Mouse (Mus musculus) forebrain, postnatal 0 days (tissue): ENCODE results near the gene Extl2. TPM values are rescaled to one million over a fixed set of nuclear protein-coding genes. Genes with fewer than 3 reads are reported as not detected.
A peak's percentile ranks its signal among the peaks of the same experiment; 100 is the strongest.

Experiments used
- ATAC-seq: fragments of 200-750 bp; cut with Nextera tagmentation; 2 replicates; pipeline ENCODE4 v1.8.0; 2017; ENCODE audit warnings: mild to moderate bottlenecking, moderate library complexity
- DNase-seq: peaks from one replicate; pipeline ENCODE4 v3.0.0-alpha.2; 2015
- H3K27ac ChIP-seq: fragments of 300-500 bp; sonication (generic); 2 replicates; pipeline ENCODE4 v1.5.1; 2014; ENCODE audit warnings: low read depth, mild to moderate bottlenecking, antibody characterized with exemption, low read length, moderate library complexity, mixed read lengths
- H3K27me3 ChIP-seq: fragments of 300-500 bp; sonication (generic); 2 replicates; pipeline ENCODE4 v1.6.1; 2014; ENCODE audit warnings: mild to moderate bottlenecking, low read length, mixed read lengths; ENCODE audit not compliant: insufficient read depth
- H3K36me3 ChIP-seq: fragments of 300-500 bp; sonication (generic); 2 replicates; pipeline ENCODE4 v1.6.1; 2014; ENCODE audit warnings: mild to moderate bottlenecking, moderate library complexity; ENCODE audit not compliant: insufficient read depth
- H3K4me1 ChIP-seq: fragments of 300-500 bp; sonication (generic); 2 replicates; pipeline ENCODE4 v1.6.1; 2014; ENCODE audit warnings: antibody characterized with exemption; ENCODE audit not compliant: insufficient read depth
- H3K4me2 ChIP-seq: fragments of 300-500 bp; sonication (generic); 2 replicates; pipeline ENCODE4 v1.6.1; 2014; ENCODE audit warnings: low read depth, mild to moderate bottlenecking, moderate library complexity
- H3K4me3 ChIP-seq: fragments of 300-500 bp; sonication (generic); 2 replicates; pipeline ENCODE4 v1.5.1; 2014; ENCODE audit warnings: low read depth, low read length, mixed read lengths
- H3K9ac ChIP-seq: fragments of 300-500 bp; sonication (generic); 2 replicates; pipeline ENCODE4 v1.6.1; 2014; ENCODE audit warnings: mild to moderate bottlenecking
- H3K9me3 ChIP-seq: fragments of 300-500 bp; sonication (generic); 2 replicates; pipeline ENCODE4 v1.6.1; 2016; ENCODE audit warnings: low read length
- CTCF ChIP-seq: sonication (generic); IDR thresholded peaks from 2 replicates; pipeline ENCODE4 v1.5.1; 2016; ENCODE audit warnings: antibody characterized with exemption, control low read depth, low read depth
- WGBS: fragments of 180-500 bp; shearing (Covaris S2); extraction: QIAGEN DNeasy Blood & Tissue Kit; methylation state at CpG from one replicate; pipeline ENCODE4 v1.1.7; 2014; 5-methylcytosine and 5-hydroxymethylcytosine counted together
- polyA plus RNA-seq: library from polyadenylated mRNA; unstranded; fragments of >200 nt; fragmentation: Nextera tagmentation; extraction: Ambion mirVana; gene quantifications from 2 replicates; pipeline ENCODE4 v1.2.1, GENCODE M21; 2015
- total RNA-seq: library from RNA; depleted of rRNA; stranded (reverse); fragments of >200 nt; gene quantifications from 2 replicates; pipeline ENCODE4 v1.2.3, GENCODE M21; 2014

The Extl2 gene
- total and polyA plus RNA-seq, 2 experiments from 2014 or later = 33.5 to 38.3 TPM

- ATAC-seq = no peak
- 93% methylated on average over 20 of the region's 20 CpGs for WGBS
- no peaks in the 10 kb centered on the region for H3K4me1 ChIP-seq
- no peak overlapping the region for H3K4me2 ChIP-seq
- H3K36me3 ChIP-seq = peaks cover 34% of the 10 kb centered on the region
- no peak for DNase-seq
- H3K27ac ChIP-seq = no peak overlapping the region
- H3K27me3 ChIP-seq = no peaks in the 10 kb centered on the region
- no peak for TF ChIP-seq CTCF
- H3K9ac ChIP-seq = no peak overlapping the region
- H3K9me3 ChIP-seq = no peaks in the 10 kb centered on the region
- no peak overlapping the region for H3K4me3 ChIP-seq
These were observed 36.0 kb upstream of the Extl2 start for GRCm38 (mm10) chr3:115971045-115971785.

GRCm38 (mm10) chr3:115971891-115972646 is 35.2 kb upstream of the Extl2 start:
- no peak overlapping the region for H3K4me2 ChIP-seq
- DNase-seq = no peak
- WGBS = 93% methylated on average over 14 of the region's 14 CpGs
- peaks cover 39% of the 10 kb centered on the region for H3K36me3 ChIP-seq
- H3K27me3 ChIP-seq = no peaks in the 10 kb centered on the region
- H3K4me3 ChIP-seq = no peak overlapping the region
- no peak for TF ChIP-seq CTCF
- H3K4me1 ChIP-seq = no peaks in the 10 kb centered on the region
- H3K9me3 ChIP-seq = no peaks in the 10 kb centered on the region
- H3K9ac ChIP-seq = no peak overlapping the region
- ATAC-seq = no peak
- H3K27ac ChIP-seq = no peak overlapping the region

- H3K4me1 ChIP-seq = no peaks in the 10 kb centered on the region
- DNase-seq = no peak
- H3K4me2 ChIP-seq = no peak overlapping the region
- H3K27me3 ChIP-seq = no peaks in the 10 kb centered on the region
- H3K36me3 ChIP-seq = peaks cover 48% of the 10 kb centered on the region
- H3K4me3 ChIP-seq = no peak overlapping the region
- no peak overlapping the region for H3K9ac ChIP-seq
- 95% methylated on average over 6 of the region's 6 CpGs for WGBS
- no peak overlapping the region for H3K27ac ChIP-seq
- no peak for TF ChIP-seq CTCF
- no peak for ATAC-seq
- H3K9me3 ChIP-seq = no peaks in the 10 kb centered on the region
These were observed 33.0 kb upstream of the Extl2 start for GRCm38 (mm10) chr3:115974228-115974627.

- DNase-seq = no peak
- ATAC-seq = no peak
- WGBS = 95% methylated on average over 10 of the region's 10 CpGs
These were observed 32.3 kb upstream of the Extl2 start for GRCm38 (mm10) chr3:115974995-115975394.

GRCm38 (mm10) chr3:115979000-115979399 is 28.3 kb upstream of the Extl2 start:
- WGBS = 19% methylated on average over 1 of the region's 1 CpGs
- Histone ChIP-seq H3K27me3 (no peaks in the 10 kb centered on the region), H3K4me3 (no peak overlapping the region), H3K36me3 (peaks cover 54% of the 10 kb centered on the region), H3K4me2 (no peak overlapping the region), H3K4me1 (no peaks in the 10 kb centered on the region), H3K27ac (no peak overlapping the region), H3K9ac (no peak overlapping the region), H3K9me3 (no peaks in the 10 kb centered on the region)
- DNase-seq (peak; percentile 53), ATAC-seq (no peak)
- TF ChIP-seq CTCF = peak; percentile 56

More at GRCm38 (mm10) chr3:115974995-115975394, 32.3 kb upstream of the Extl2 start:
- H3K4me3 ChIP-seq = no peak overlapping the region
- no peaks in the 10 kb centered on the region for H3K9me3 ChIP-seq
- no peaks in the 10 kb centered on the region for H3K4me1 ChIP-seq
- H3K9ac ChIP-seq = no peak overlapping the region
- TF ChIP-seq CTCF = no peak
- H3K27ac ChIP-seq = no peak overlapping the region
- H3K4me2 ChIP-seq = no peak overlapping the region
- H3K27me3 ChIP-seq = no peaks in the 10 kb centered on the region
- H3K36me3 ChIP-seq = peaks cover 53% of the 10 kb centered on the region

- peaks cover 47% of the 10 kb centered on the region for H3K36me3 ChIP-seq
- ATAC-seq (no peak; the same call in 1 of the 2 replicates), DNase-seq (no peak)
- no peak overlapping the region for H3K27ac ChIP-seq
- WGBS = 96% methylated on average over 8 of the region's 8 CpGs
- no peak overlapping the region for H3K9ac ChIP-seq
- H3K27me3 ChIP-seq = no peaks in the 10 kb centered on the region
- H3K9me3 ChIP-seq = no peaks in the 10 kb centered on the region
- no peak for TF ChIP-seq CTCF
- no peaks in the 10 kb centered on the region for H3K4me1 ChIP-seq
- no peak overlapping the region for H3K4me2 ChIP-seq
- no peak overlapping the region for H3K4me3 ChIP-seq
These were observed 24.0 kb upstream of the Extl2 start for GRCm38 (mm10) chr3:115983217-115983616.

GRCm38 (mm10) chr3:115984653-115985052 is 22.6 kb upstream of the Extl2 start:
- WGBS = 94% methylated on average over 9 of the region's 9 CpGs
- Histone ChIP-seq H3K36me3 (peaks cover 45% of the 10 kb centered on the region), H3K27me3 (no peaks in the 10 kb centered on the region), H3K4me1 (no peaks in the 10 kb centered on the region), H3K9ac (no peak overlapping the region), H3K9me3 (no peaks in the 10 kb centered on the region), H3K4me3 (no peak overlapping the region), H3K27ac (no peak overlapping the region), H3K4me2 (no peak overlapping the region)
- no peak for ATAC-seq
- no peak for TF ChIP-seq CTCF
- no peak for DNase-seq
